Mouse (Mus musculus) hindbrain, embryonic 15.5 days (tissue): Measurements from ENCODE around the gene Disp3. TPM values are rescaled to one million over a fixed set of nuclear protein-coding genes. Genes with fewer than 3 reads are reported as not detected.

ENCODE experiments used
- ATAC-seq: fragments of 200-750 bp; cut with Nextera tagmentation; 2 replicates; pipeline ENCODE4 v1.8.0; 2017; ENCODE audit warnings: low read depth, moderate number of reproducible peaks, moderate TSS enrichment; ENCODE audit not compliant: low FRiP score
- H3K27ac ChIP-seq: fragments of 300-500 bp; sonication (generic); replicated peaks from 2 replicates; pipeline ENCODE4 v1.5.1; 2015; ENCODE audit warnings: mild to moderate bottlenecking, inconsistent platforms
- H3K27me3 ChIP-seq: fragments of 300-500 bp; sonication (generic); 2 replicates; pipeline ENCODE4 v1.6.1; 2015; ENCODE audit warnings: control low read depth, inconsistent platforms
- H3K36me3 ChIP-seq: fragments of 300-500 bp; sonication (generic); 2 replicates; pipeline ENCODE4 v1.6.1; 2015; ENCODE audit warnings: control low read depth, inconsistent platforms
- H3K4me1 ChIP-seq: fragments of 300-500 bp; sonication (generic); replicated peaks from 2 replicates; pipeline ENCODE4 v1.6.1; 2015; ENCODE audit warnings: control low read depth, inconsistent platforms
- H3K4me2 ChIP-seq: fragments of 300-500 bp; sonication (generic); 2 replicates; pipeline ENCODE4 v1.6.1; 2015; ENCODE audit warnings: moderate library complexity, mild to moderate bottlenecking, inconsistent platforms
- H3K4me3 ChIP-seq: fragments of 300-500 bp; sonication (generic); 2 replicates; pipeline ENCODE4 v1.5.1; 2015; ENCODE audit warnings: mild to moderate bottlenecking, inconsistent platforms
- H3K9ac ChIP-seq: fragments of 300-500 bp; sonication (generic); 2 replicates; pipeline ENCODE4 v1.6.1; 2015; ENCODE audit warnings: inconsistent platforms
- H3K9me3 ChIP-seq: fragments of 300-500 bp; sonication (generic); 2 replicates; pipeline ENCODE4 v1.6.1; 2016; ENCODE audit warnings: control low read depth, inconsistent platforms
- WGBS: fragments of 180-500 bp; shearing (Covaris S2); methylation state at CpG from one replicate; pipeline ENCODE4 v1.1.7; 2015; 5-methylcytosine and 5-hydroxymethylcytosine counted together
- polyA plus RNA-seq: library from polyadenylated mRNA; unstranded; fragments of >200 nt; fragmentation: Nextera tagmentation; extraction: Ambion mirVana; gene quantifications from 2 replicates; pipeline ENCODE4 v1.2.1, GENCODE M21; 2015

Gene Disp3
- polyA plus RNA-seq, 1 experiment from 2014 or later: 15.3 TPM

- no peak overlapping the region for H3K4me2 ChIP-seq
- no peak overlapping the region for H3K9ac ChIP-seq
- 35% methylated on average over 8 of the region's 8 CpGs for WGBS
- no peaks in the 10 kb centered on the region for H3K27me3 ChIP-seq
- H3K4me3 ChIP-seq: no peak overlapping the region
- H3K36me3 ChIP-seq: no peaks in the 10 kb centered on the region
- no peak for ATAC-seq
- no peaks in the 10 kb centered on the region for H3K9me3 ChIP-seq
- H3K4me1 ChIP-seq: peaks cover 38% of the 10 kb centered on the region
- no peak overlapping the region for H3K27ac ChIP-seq
Observed at GRCm38 (mm10) chr4:148313601-148314000, 25.8 kb upstream of the Disp3 start.

- Histone ChIP-seq H3K36me3 (no peaks in the 10 kb centered on the region), H3K9ac (no peak overlapping the region), H3K27me3 (no peaks in the 10 kb centered on the region), H3K4me3 (no peak overlapping the region), H3K27ac (peak overlapping the region; percentile 13), H3K4me2 (no peak overlapping the region), H3K9me3 (no peaks in the 10 kb centered on the region), H3K4me1 (peaks cover 38% of the 10 kb centered on the region)
- WGBS: 35% methylated on average over 16 of the region's 16 CpGs
- peak; percentile 53 for ATAC-seq
Observed at GRCm38 (mm10) chr4:148312296-148313116, 24.7 kb upstream of the Disp3 start.

- H3K9me3 ChIP-seq: no peaks in the 10 kb centered on the region
- peaks cover 52% of the 10 kb centered on the region for H3K4me1 ChIP-seq
- no peak overlapping the region for H3K9ac ChIP-seq
- WGBS: 83% methylated on average over 7 of the region's 7 CpGs
- H3K36me3 ChIP-seq: no peaks in the 10 kb centered on the region
- no peak overlapping the region for H3K27ac ChIP-seq
- no peaks in the 10 kb centered on the region for H3K27me3 ChIP-seq
- no peak overlapping the region for H3K4me2 ChIP-seq
- ATAC-seq: no peak
- no peak overlapping the region for H3K4me3 ChIP-seq
Observed at GRCm38 (mm10) chr4:148310845-148311244, 23.1 kb upstream of the Disp3 start.

- Histone ChIP-seq H3K4me3 (no peak overlapping the region), H3K36me3 (no peaks in the 10 kb centered on the region), H3K9me3 (no peaks in the 10 kb centered on the region), H3K27me3 (no peaks in the 10 kb centered on the region), H3K4me1 (peaks cover 45% of the 10 kb centered on the region), H3K9ac (no peak overlapping the region), H3K4me2 (no peak overlapping the region), H3K27ac (no peak overlapping the region)
- 49% methylated on average over 4 of the region's 4 CpGs for WGBS
- ATAC-seq: no peak
Observed at GRCm38 (mm10) chr4:148310126-148310525, 22.4 kb upstream of the Disp3 start.

- WGBS: 12% methylated on average over 16 of the region's 16 CpGs
- H3K27ac ChIP-seq: peak overlapping the region; percentile 38; the same call in 1 of the 2 replicates
- no peak overlapping the region for H3K4me2 ChIP-seq
- H3K4me3 ChIP-seq: no peak overlapping the region
- no peaks in the 10 kb centered on the region for H3K27me3 ChIP-seq
- peaks cover 15% of the 10 kb centered on the region for H3K4me1 ChIP-seq
- no peak overlapping the region for H3K9ac ChIP-seq
- H3K36me3 ChIP-seq: no peaks in the 10 kb centered on the region
- peak; percentile 61; the same call in 1 of the 2 replicates for ATAC-seq
- no peaks in the 10 kb centered on the region for H3K9me3 ChIP-seq
Observed at GRCm38 (mm10) chr4:148306406-148307083, 18.8 kb upstream of the Disp3 start.

- Histone ChIP-seq H3K9ac (no peak overlapping the region), H3K27ac (no peak overlapping the region), H3K4me2 (no peak overlapping the region), H3K27me3 (no peaks in the 10 kb centered on the region), H3K4me3 (no peak overlapping the region), H3K9me3 (no peaks in the 10 kb centered on the region), H3K4me1 (0 out of 2 replicates have a peak, but pooled peaks cover 3% of the 10 kb centered on the region), H3K36me3 (no peaks in the 10 kb centered on the region)
- ATAC-seq: no peak
- 73% methylated on average over 5 of the region's 5 CpGs for WGBS
Observed at GRCm38 (mm10) chr4:148298720-148299119, 11.0 kb upstream of the Disp3 start.

- no peak for ATAC-seq
- Histone ChIP-seq H3K27me3 (no peaks in the 10 kb centered on the region), H3K4me3 (no peak overlapping the region), H3K4me1 (peaks cover 8% of the 10 kb centered on the region; the same call in 1 of the 2 replicates), H3K9me3 (no peaks in the 10 kb centered on the region), H3K4me2 (no peak overlapping the region), H3K27ac (no peak overlapping the region), H3K9ac (no peak overlapping the region), H3K36me3 (no peaks in the 10 kb centered on the region)
- 72% methylated on average over 6 of the region's 6 CpGs for WGBS
Observed at GRCm38 (mm10) chr4:148297640-148298039, 9.9 kb upstream of the Disp3 start.

- Histone ChIP-seq H3K27ac (no peak overlapping the region), H3K27me3 (no peaks in the 10 kb centered on the region), H3K9ac (no peak overlapping the region), H3K9me3 (no peaks in the 10 kb centered on the region), H3K36me3 (no peaks in the 10 kb centered on the region), H3K4me1 (peaks cover 40% of the 10 kb centered on the region), H3K4me3 (no peak overlapping the region), H3K4me2 (no peak overlapping the region)
- WGBS: 19% methylated on average over 5 of the region's 5 CpGs
- ATAC-seq: 0 out of 2 replicates have a peak, but pooled peaks have one; percentile 12
Observed at GRCm38 (mm10) chr4:148293319-148293718, 5.6 kb upstream of the Disp3 start.

GRCm38 (mm10) chr4:148291849-148292248 lies 4.1 kb upstream of the Disp3 start:
- no peaks in the 10 kb centered on the region for H3K36me3 ChIP-seq
- no peaks in the 10 kb centered on the region for H3K27me3 ChIP-seq
- WGBS: 12% methylated on average over 10 of the region's 10 CpGs
- no peak overlapping the region for H3K4me2 ChIP-seq
- peaks cover 46% of the 10 kb centered on the region for H3K4me1 ChIP-seq
- no peak for ATAC-seq
- no peaks in the 10 kb centered on the region for H3K9me3 ChIP-seq
- H3K9ac ChIP-seq: no peak overlapping the region
- no peak overlapping the region for H3K4me3 ChIP-seq
- H3K27ac ChIP-seq: 0 out of 2 replicates have a peak overlapping the region, but pooled peaks have one; percentile 6

GRCm38 (mm10) chr4:148291080-148291479 lies 3.3 kb upstream of the Disp3 start:
- Histone ChIP-seq H3K9ac (no peak overlapping the region), H3K4me1 (peaks cover 54% of the 10 kb centered on the region), H3K4me3 (no peak overlapping the region), H3K27me3 (no peaks in the 10 kb centered on the region), H3K4me2 (no peak overlapping the region), H3K36me3 (no peaks in the 10 kb centered on the region), H3K9me3 (no peaks in the 10 kb centered on the region), H3K27ac (no peak overlapping the region)
- ATAC-seq: no peak
- WGBS: 66% methylated on average over 2 of the region's 2 CpGs

GRCm38 (mm10) chr4:148288055-148288549 lies 337 bp upstream of the Disp3 start:
- peak; percentile 93 for ATAC-seq
- 2% methylated on average over 32 of the region's 32 CpGs for WGBS

GRCm38 (mm10) chr4:148287041-148287440 lies 724 bp downstream of the Disp3 start:
- ATAC-seq: no peak; the same call in 1 of the 2 replicates
- Histone ChIP-seq H3K9me3 (no peaks in the 10 kb centered on the region), H3K27me3 (no peaks in the 10 kb centered on the region), H3K4me1 (peaks cover 77% of the 10 kb centered on the region), H3K27ac (peak overlapping the region; percentile 77), H3K4me3 (peak overlapping the region; percentile 57), H3K4me2 (peak overlapping the region; percentile 71), H3K9ac (peak overlapping the region; percentile 68), H3K36me3 (no peaks in the 10 kb centered on the region)
- WGBS: 1% methylated on average over 20 of the region's 20 CpGs

More at GRCm38 (mm10) chr4:148288055-148288549, 337 bp upstream of the Disp3 start:
- no peaks in the 10 kb centered on the region for H3K36me3 ChIP-seq
- peak overlapping the region; percentile 68 for H3K9ac ChIP-seq
- H3K4me1 ChIP-seq: peaks cover 77% of the 10 kb centered on the region
- H3K4me3 ChIP-seq: peak overlapping the region; percentile 57
- no peaks in the 10 kb centered on the region for H3K27me3 ChIP-seq
- H3K4me2 ChIP-seq: peak overlapping the region; percentile 71
- H3K9me3 ChIP-seq: no peaks in the 10 kb centered on the region
- H3K27ac ChIP-seq: peak overlapping the region; percentile 77
